Mouse (Mus musculus) left cerebral cortex, postnatal 14 days (tissue): Measurements from ENCODE around the gene Rtca. TPM values are rescaled to one million over a fixed set of nuclear protein-coding genes. Genes with fewer than 3 reads are reported as not detected.

Experiments used
- DNase-seq, 2 experiments: peaks; one replicate each; pipeline ENCODE4 v3.0.0; 2021 to 2022; ENCODE audit warnings: low spot score in 2 of 2, mixed read lengths in 1 of 2
- intact Hi-C: fragments of 180-260 bp; cut with DNase I; formaldehyde crosslinking; loops from one replicate; pipeline ENCODE4 v1.15.1; 2025
- total RNA-seq, 2 experiments: library from RNA; stranded (reverse); gene quantifications; 2 replicates each; pipeline ENCODE4 v1.2.3; 2021

Gene Rtca
- total RNA-seq, 2 experiments from 2014 or later = 62.1 to 63.5 TPM

- no peak for DNase-seq
- intact Hi-C loops = no loop called here
These were observed 27.1 kb downstream of the Rtca start for GRCm38 (mm10) chr3:116480937-116481336.

DNA sequence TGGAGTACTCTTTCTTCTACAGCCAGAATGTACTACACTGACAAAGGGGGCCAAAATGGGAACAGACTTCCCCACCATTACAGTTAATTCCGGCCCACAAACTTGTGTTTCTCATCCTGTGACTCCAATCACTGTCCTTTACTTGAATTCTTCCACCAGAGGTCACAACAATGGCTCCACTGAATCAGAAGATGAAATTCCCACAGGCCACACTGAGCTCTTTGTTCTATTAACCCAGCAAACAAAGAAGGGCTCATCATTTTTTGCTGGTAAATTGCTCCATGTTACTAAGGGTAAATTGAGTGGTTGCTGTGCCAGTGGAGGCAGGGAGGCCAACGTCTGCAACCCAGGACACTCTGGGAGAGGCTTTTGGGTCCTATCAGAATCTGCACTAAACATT lies 27.9 kb downstream of the Rtca start:
- no peak for DNase-seq
- intact Hi-C loops = no loop called here

DNA sequence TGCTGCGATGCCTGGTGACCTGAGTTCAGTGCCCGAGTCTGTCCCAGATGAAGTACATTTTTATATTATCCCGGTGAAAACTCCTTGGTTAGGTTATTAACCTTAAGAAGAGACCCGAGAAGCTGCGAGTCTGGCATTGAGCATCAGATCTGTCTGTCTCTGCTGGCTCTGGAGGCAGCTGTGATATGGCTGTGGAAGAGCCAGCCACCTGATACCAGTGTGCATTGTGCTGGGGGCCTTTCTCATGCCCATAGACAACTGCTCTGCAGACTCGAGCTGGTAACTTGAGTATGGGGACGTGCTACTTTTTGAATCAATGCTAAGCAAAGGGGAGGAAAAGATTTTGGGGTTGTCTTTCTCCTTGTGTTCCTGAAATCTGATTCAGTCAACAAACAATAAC lies 30.7 kb downstream of the Rtca start:
- no peak for DNase-seq
- intact Hi-C loops = no loop called here

DNA sequence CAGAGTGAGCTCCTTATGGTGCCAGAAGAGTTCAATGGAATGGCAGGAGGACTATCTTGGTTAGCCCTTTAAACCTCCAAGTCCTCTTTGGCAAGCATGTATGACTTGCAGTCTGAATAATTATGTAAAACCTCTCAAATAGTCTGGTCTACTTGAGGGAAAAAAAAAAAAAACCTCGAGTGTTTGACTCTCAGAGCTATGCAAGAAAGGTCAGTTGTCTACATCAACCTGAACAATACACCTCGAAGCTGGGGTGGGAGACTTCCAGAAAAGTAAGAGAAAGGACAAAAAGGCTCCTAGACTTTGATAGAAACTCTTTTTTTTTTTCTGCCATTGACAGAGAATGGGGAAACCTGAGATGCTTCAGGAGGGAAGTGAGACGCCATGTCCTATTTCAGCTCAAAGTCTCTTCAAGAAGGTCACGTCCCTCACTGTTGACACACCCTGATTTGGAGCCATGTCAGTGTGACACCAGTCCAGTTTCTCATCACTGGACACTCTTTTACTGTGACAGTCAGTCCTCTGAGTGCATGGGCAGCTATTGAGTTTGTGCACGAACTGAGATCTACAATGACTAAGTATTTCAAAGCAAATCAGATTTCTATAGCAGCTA lies 31.2 kb downstream of the Rtca start:
- intact Hi-C loops = no loop called here
- no peak for DNase-seq

DNA sequence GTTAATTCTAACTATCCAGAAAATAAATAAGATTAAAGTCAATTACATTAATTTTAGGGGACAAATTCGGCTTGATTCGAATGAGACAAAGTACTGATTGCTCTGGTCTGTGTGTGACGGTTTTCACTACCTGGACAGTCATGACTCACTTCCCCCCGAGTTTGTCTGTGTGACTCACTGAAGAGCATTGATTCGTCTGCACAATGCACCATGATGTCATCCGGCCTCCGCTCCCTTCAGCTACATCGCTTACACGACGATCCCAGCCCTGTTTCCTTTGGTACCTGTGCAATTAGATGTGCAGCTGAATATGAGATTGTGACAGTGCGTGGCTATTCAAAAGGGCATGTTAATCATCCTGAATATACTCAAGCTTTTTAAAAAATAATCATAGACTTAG lies 33.4 kb downstream of the Rtca start:
- intact Hi-C loops = no loop called here

GRCm38 (mm10) chr3:116465709-116466108 lies 42.3 kb downstream of the Rtca start:
- intact Hi-C loops = no loop called here
- DNase-seq = no peak

More for the DNA sequence above, 33.4 kb downstream of the Rtca start:
- no peak for DNase-seq

DNA sequence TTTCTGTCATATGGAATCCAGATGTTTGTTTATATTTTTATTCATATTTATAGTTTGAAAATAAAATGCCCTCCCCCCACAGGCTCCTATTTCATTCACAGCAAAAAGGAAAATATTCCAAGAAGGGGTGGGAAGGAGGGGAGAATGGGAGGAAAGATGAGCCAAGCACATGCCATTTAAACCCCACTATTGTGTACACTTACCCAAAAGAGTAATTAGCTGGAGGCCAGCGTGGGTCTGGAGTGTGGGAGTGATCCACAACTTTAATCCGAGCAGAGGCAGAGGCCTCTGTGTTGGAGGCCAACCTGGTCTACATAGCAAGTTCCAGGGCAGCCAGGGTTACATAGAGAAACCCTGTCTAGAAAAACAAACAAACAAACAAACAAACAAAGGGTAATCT lies 43.7 kb downstream of the Rtca start:
- intact Hi-C loops = no loop called here
- no peak for DNase-seq

DNA sequence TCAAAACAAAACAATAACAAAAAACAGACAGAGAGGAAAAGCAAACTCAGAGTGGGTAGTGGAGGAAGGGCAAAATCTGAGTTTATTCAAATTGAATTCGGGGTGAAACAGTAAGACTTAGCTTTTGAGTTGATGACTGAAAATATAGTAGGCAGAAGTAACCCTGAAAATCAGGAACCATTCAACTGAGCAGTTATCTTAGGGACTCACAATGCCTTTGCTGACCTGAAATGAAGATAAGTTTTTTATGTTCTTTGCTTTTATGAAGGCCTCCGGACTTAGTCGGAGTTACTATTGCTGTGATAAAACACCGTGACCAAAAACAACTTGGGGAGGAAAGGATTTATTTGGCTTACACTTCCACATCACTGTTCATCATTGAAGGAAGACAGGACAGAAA lies 47.0 kb downstream of the Rtca start:
- DNase-seq = no peak
- intact Hi-C loops = no loop called here

GRCm38 (mm10) chr3:116454529-116454928 lies 53.5 kb downstream of the Rtca start:
- DNase-seq = no peak
- intact Hi-C loops = no loop called here

DNA sequence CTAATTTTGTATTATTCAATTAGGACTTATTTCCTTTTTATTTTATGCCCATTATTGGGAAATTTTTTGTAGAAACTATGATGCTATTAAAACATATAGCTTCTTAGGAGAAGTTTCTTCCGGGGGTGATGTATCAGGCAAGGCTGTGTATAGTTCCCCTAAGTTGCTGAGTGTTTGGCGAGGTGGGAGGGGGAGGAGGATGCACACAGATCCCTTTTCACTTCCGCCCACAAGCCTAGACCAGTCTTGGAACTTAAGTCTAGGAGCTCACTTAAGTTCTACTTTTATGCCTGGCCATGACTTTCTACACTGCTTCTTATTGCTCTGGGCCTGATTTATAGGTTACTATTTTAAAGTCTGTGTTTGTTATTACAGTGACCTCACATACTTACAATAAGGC lies 57.3 kb downstream of the Rtca start:
- intact Hi-C loops = no loop called here
- DNase-seq = no peak

GRCm38 (mm10) chr3:116444327-116444726 lies 63.7 kb downstream of the Rtca start:
- intact Hi-C loops = no loop called here

DNA sequence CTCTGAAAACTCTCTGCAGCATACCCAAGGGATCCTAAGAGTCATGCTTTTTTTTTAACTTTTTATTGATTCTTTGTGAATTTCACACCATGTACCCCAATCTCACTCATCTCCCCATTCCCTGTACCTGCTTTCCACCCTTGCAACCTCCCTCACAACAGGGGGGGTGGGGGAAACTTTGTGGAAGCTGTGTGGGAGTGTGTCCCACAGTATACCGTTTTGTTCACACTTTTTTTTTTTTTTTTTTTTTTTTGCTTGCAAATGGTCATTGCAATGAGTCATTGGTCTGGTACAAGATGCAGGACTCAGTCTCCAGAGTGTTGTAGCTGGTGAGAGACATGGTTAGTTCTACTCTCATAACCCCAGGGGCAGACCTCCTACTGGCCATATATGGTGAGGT lies 65.2 kb downstream of the Rtca start:
- DNase-seq = no peak
- intact Hi-C loops = no loop called here

More at GRCm38 (mm10) chr3:116444327-116444726, 63.7 kb downstream of the Rtca start:
- DNase-seq = peak in 1 of 2 experiments; percentile 3

GRCm38 (mm10) chr3:116441518-116442205 lies 66.3 kb downstream of the Rtca start:
- intact Hi-C loops = no loop called here

DNA sequence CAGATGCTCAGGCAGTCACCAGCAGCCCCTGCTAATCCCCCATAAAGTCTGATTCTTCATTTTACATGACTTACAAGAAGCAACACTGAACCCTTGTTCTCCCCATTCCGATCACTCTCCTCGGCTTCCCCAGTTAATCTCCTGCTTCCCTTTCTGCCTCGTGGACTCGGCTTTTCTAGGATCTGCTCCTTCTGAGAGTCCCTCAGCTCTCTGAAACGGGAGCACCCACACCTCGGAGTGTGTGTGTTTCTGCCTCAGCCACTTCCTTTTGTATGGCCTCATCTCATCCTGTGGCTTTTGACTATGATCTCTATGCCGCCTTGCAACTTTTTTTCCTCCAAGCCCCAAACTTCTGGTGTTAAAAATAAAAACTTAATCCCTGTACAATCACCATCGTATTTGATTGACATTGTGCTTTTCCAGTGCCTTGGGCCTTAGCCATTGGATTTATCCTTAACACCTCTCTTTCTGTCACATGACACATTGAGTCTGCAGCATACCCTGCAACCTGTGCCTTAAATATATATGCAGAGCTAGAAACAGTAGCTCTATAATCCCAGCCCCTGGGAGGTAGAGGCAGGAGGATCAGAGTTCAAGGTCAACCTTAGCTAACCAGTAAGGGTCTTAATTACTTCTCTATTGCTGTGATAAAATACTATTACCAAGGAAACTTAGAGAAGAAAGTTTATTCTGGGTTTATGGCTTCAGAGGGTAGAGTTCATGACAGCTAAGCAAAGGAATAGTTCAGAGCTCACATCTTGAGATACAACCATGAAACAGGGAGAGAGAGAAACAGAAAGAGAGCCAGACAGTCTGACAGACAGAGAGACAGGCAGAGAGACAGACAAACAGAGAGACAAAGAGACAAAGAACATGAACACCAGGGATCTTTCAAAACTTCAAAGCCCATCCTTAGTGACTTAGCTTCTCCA lies 67.7 kb downstream of the Rtca start:
- DNase-seq = no peak
- intact Hi-C loops = no loop called here

More at GRCm38 (mm10) chr3:116441518-116442205, 66.3 kb downstream of the Rtca start:
- DNase-seq = no peak

Other genes starting within 250 kb of the Rtca start
- 1 to 10 TPM; 3.4 to 4.4 TPM for gene Cdc14a, start 84.2 kb downstream of the Rtca start, total RNA-seq
- 10 to 100 TPM; 18.8 to 18.9 TPM for gene Dbt, start 4.9 kb upstream of the Rtca start, total RNA-seq
- under 1 TPM; 0.17 to 0.18 TPM for gene Lrrc39, start 54.8 kb upstream of the Rtca start, total RNA-seq
- 1 to 10 TPM; 5.2 to 7.8 TPM for gene Sass6, start 86.8 kb upstream of the Rtca start, total RNA-seq
- gene Trmt13, start 106.4 kb upstream of the Rtca start, total RNA-seq = 10 to 100 TPM; 13.9 to 14.1 TPM
- 10 to 100 TPM; 58.7 to 62.9 TPM for gene Mfsd14a, start 154.5 kb upstream of the Rtca start, total RNA-seq
- not detected for gene Gm43191, start 173.1 kb upstream of the Rtca start, total RNA-seq
- gene Slc35a3, start 204.6 kb upstream of the Rtca start, total RNA-seq = 10 to 100 TPM; 14.1 to 15.9 TPM